Comparison of ENCODE assay signal across 20 mouse cellular contexts in genomic region chr10:21090922-21091700, GRCm38 (mm10).
DNase-seq lines count a peak whose midpoint lies in the region; ATAC-seq and TF ChIP-seq lines count a peak whose summit lies in the region.
"Had no signal": no experiment of that assay in that cellular context is flagged by ENCODE, and none has a peak within 500 bp of the region (broad histone marks: within the 10 kb centered on the region; RNA-seq: fewer than 3 reads in every experiment).

No protein-coding gene starts in this region.

- TF ChIP-seq CTCF in liver, postnatal 0 days (IDR thresholded peaks at IDR 0.05; ENCODE audit: low read depth), result no peak
- no peak for TF ChIP-seq CTCF in E14TG2a.4 (conservative IDR thresholded peaks at IDR 0.05; ENCODE audit: low read length)

- H3K27me3 ChIP-seq in liver, postnatal 0 days (ENCODE audit: insufficient read depth, low read length), result no peaks in the 10 kb centered on the region
- peaks cover 29% of the 10 kb centered on the region for H3K27me3 ChIP-seq in E14TG2a.4 (ENCODE audit: insufficient read depth, low read length)
- no peaks in the 10 kb centered on the region for H3K27me3 ChIP-seq in intestine, embryonic 16.5 days (replicated peaks; ENCODE audit: control insufficient read depth, insufficient read depth, low read length)
- H3K27me3 ChIP-seq: hindbrain, embryonic 15.5 days; neural tube, embryonic 13.5 days had no signal

- no peak for DNase-seq in liver, postnatal 0 days
- DNase-seq in liver (no peak), ES-CJ7 (ENCODE audit: low read depth, low spot score) (peak; percentile 81)
- no peak for DNase-seq in layer of hippocampus, postnatal 25 days (ENCODE audit: extremely low spot score in 1 of 2, low spot score in 1 of 2)
- no peak for DNase-seq in right cerebral cortex, postnatal 10 days (ENCODE audit: low spot score in 2 of 2)
- DNase-seq: adrenal gland, adult 2 months; cerebellum, adult 11-12 months; cerebellum, postnatal 25 days; forebrain, postnatal 0 days; gastrocnemius, postnatal 25 days; heart, postnatal 14 days; kidney, adult 8-10 months; lung, postnatal 4 days; right cerebral cortex, postnatal 4 days had no signal

- peaks cover 2% of the 10 kb centered on the region; the same call in 1 of the 2 replicates for H3K4me1 ChIP-seq in liver, postnatal 0 days (ENCODE audit: insufficient read depth)
- peaks cover 91% of the 10 kb centered on the region for H3K4me1 ChIP-seq in E14TG2a.4 (replicated peaks; ENCODE audit: low read depth, low read length)
- H3K4me1 ChIP-seq in intestine, embryonic 16.5 days (ENCODE audit: control insufficient read depth, insufficient read depth, low read length), result peaks cover 9% of the 10 kb centered on the region

- no peak overlapping the region for H3K4me2 ChIP-seq in liver, postnatal 0 days (ENCODE audit: low read depth, low read length)
- no peak overlapping the region for H3K4me2 ChIP-seq in intestine, embryonic 16.5 days (ENCODE audit: low read depth, low read length)
- H3K4me2 ChIP-seq: hindbrain, embryonic 15.5 days; midbrain, embryonic 11.5 days; neural tube, embryonic 13.5 days had no signal

- no peaks in the 10 kb centered on the region for H3K9me3 ChIP-seq in liver, postnatal 0 days (ENCODE audit: low read length)
- H3K9me3 ChIP-seq in E14TG2a.4 (ENCODE audit: low read length), result no peaks in the 10 kb centered on the region
- no peaks in the 10 kb centered on the region for H3K9me3 ChIP-seq in intestine, embryonic 16.5 days (ENCODE audit: control insufficient read depth, low read length)
- H3K9me3 ChIP-seq: hindbrain, embryonic 15.5 days; neural tube, embryonic 13.5 days had no signal

- ATAC-seq in liver, postnatal 0 days, result no peak
- ATAC-seq in intestine, embryonic 16.5 days, result peak; percentile 88
- no peak for ATAC-seq in megakaryocyte, adult 5-6 weeks (ENCODE audit: poor library complexity, severe bottlenecking)
- ATAC-seq: forebrain, postnatal 0 days had no signal

- WGBS in liver, postnatal 0 days (ENCODE audit: insufficient replicate concordance), result 87% methylated on average over 8 of the region's 8 CpGs
- 69% methylated on average over 8 of the region's 8 CpGs for WGBS in intestine, embryonic 16.5 days

- H3K27ac ChIP-seq in liver, postnatal 0 days (ENCODE audit: low read depth), result peak overlapping the region; percentile 57; the same call in 1 of the 2 replicates
- H3K27ac ChIP-seq in intestine, embryonic 16.5 days (ENCODE audit: low read length), result peak overlapping the region; percentile 30
- H3K27ac ChIP-seq: hindbrain, embryonic 15.5 days; neural tube, embryonic 13.5 days had no signal

- no peak overlapping the region for H3K4me3 ChIP-seq in liver, postnatal 0 days (ENCODE audit: low read depth, low read length)
- H3K4me3 ChIP-seq in E14TG2a.4 (replicated peaks; ENCODE audit: low read length), result peak overlapping the region; percentile 41
- H3K4me3 ChIP-seq in intestine, embryonic 16.5 days (ENCODE audit: low read length), result no peak overlapping the region
- H3K4me3 ChIP-seq: hindbrain, embryonic 15.5 days; neural tube, embryonic 13.5 days had no signal

- no peaks in the 10 kb centered on the region for H3K36me3 ChIP-seq in liver, postnatal 0 days (replicated peaks; ENCODE audit: insufficient read depth, low read length)
- H3K36me3 ChIP-seq in E14TG2a.4 (ENCODE audit: insufficient read depth, low read length), result no peaks in the 10 kb centered on the region
- H3K36me3 ChIP-seq in intestine, embryonic 16.5 days (ENCODE audit: control insufficient read depth, insufficient read depth, low read length), result no peaks in the 10 kb centered on the region
- H3K36me3 ChIP-seq: hindbrain, embryonic 15.5 days; neural tube, embryonic 13.5 days had no signal

- TF ChIP-seq EP300 in liver, postnatal 0 days (IDR thresholded peaks at IDR 0.05; ENCODE audit: low read depth), result no peak

- H3K9ac ChIP-seq in liver, postnatal 0 days (replicated peaks), result no peak overlapping the region
- no peak overlapping the region for H3K9ac ChIP-seq in intestine, embryonic 16.5 days (ENCODE audit: low read depth, low read length)
- H3K9ac ChIP-seq: forebrain, postnatal 0 days; hindbrain, embryonic 15.5 days; neural tube, embryonic 13.5 days had no signal
